Mouse (Mus musculus) Patski (cell line): Measurements from ENCODE around the gene Shank1. TPM values are rescaled to one million over a fixed set of nuclear protein-coding genes. Genes with fewer than 3 reads are reported as not detected.
"Not testable (repeated sequence)": the region's sequence is repeated elsewhere in the genome, so short reads cannot be mapped to it uniquely, and the experiment has no call there.

Experiments used
- ATAC-seq: fragments of 100-300 bp; one replicate; pipeline ENCODE4 v1.8.0; 2021
- CTCF ChIA-PET: fragments of 350-600 bp; sonication (Branson Sonifier 250); formaldehyde crosslinking; loops from one replicate; lab custom pipeline; 2022; ENCODE audit warnings: inconsistent platforms; lab: Charles Lee
- POLR2A ChIA-PET: fragments of 350-600 bp; sonication (Branson Sonifier 250); formaldehyde crosslinking; loops from one replicate; lab custom pipeline; 2022; ENCODE audit warnings: antibody characterized with exemption, inconsistent platforms; lab: Charles Lee
- DNase-seq: peaks from one replicate; pipeline ENCODE4 v3.0.0-alpha.2; 2011; ENCODE audit warnings: low read depth, low spot score
- H3K27me3 ChIP-seq: fragments of 371-371 bp; one replicate; pipeline ENCODE4 v1.5.1; 2021
- CTCF ChIP-seq: fragments of 100-300 bp; IDR thresholded peaks from one replicate; pipeline ENCODE4 v1.5.1; 2021
- in situ Hi-C: fragments of 300-500 bp; cut with MboI; formaldehyde crosslinking; loops from 3 replicates; pipeline ENCODE4 v1.11.1; 2018; ENCODE audit warnings: low pct_unique_long_range_greater_than_20kb, mixed read lengths
- polyA plus RNA-seq: library from polyadenylated mRNA; unstranded; gene quantifications from one replicate; pipeline ENCODE4 v1.2.3, GENCODE M21; 2021

The Shank1 gene
- polyA plus RNA-seq, 1 experiment from 2014 or later, result 1.9 TPM

GRCm38 (mm10) chr7:44275546-44275945 lies 34.5 kb upstream of the Shank1 start:
- DNase-seq (no peak), ATAC-seq (no peak)
- in situ Hi-C loops, result no loop called here
- CTCF ChIA-PET, result no interaction called here
- peaks cover 14% of the 10 kb centered on the region for H3K27me3 ChIP-seq
- TF ChIP-seq CTCF, result no peak
- POLR2A ChIA-PET, result no interaction called here

GRCm38 (mm10) chr7:44276461-44277249 lies 33.4 kb upstream of the Shank1 start:
- in situ Hi-C loops, result no loop called here
- DNase-seq (no peak), ATAC-seq (no peak)
- H3K27me3 ChIP-seq, result peaks cover 17% of the 10 kb centered on the region
- CTCF ChIA-PET, result interaction anchor here (1.4 kb wide), 1 partner anchor 13 kb away, joined by 3 read pairs; no protein-coding TSS in a partner anchor
- no peak for TF ChIP-seq CTCF
- POLR2A ChIA-PET, result no interaction called here

GRCm38 (mm10) chr7:44277250-44277622 lies 32.8 kb upstream of the Shank1 start:
- POLR2A ChIA-PET, result no interaction called here
- no peak for TF ChIP-seq CTCF
- H3K27me3 ChIP-seq, result peaks cover 17% of the 10 kb centered on the region
- ATAC-seq, result no peak
- CTCF ChIA-PET, result interaction anchor here (1.4 kb wide), 2 partner anchors 14 to 70 kb away, joined by 3 read pairs; no protein-coding TSS in a partner anchor
- no peak for DNase-seq
- in situ Hi-C loops, result no loop called here

GRCm38 (mm10) chr7:44280959-44281358 lies 29.1 kb upstream of the Shank1 start:
- ChIA-PET CTCF (interaction anchor here (1.2 kb wide), 1 partner anchor 18 kb away, joined by 3 read pairs; no protein-coding TSS in a partner anchor), POLR2A (no interaction called here)
- H3K27me3 ChIP-seq, result peaks cover 25% of the 10 kb centered on the region
- TF ChIP-seq CTCF, result no peak
- DNase-seq (no peak), ATAC-seq (no peak)
- in situ Hi-C loops, result no loop called here

GRCm38 (mm10) chr7:44281586-44281985 lies 28.5 kb upstream of the Shank1 start:
- CTCF ChIA-PET, result interaction anchor here (1.2 kb wide), 1 partner anchor 19 kb away, joined by 3 read pairs; no protein-coding TSS in a partner anchor
- H3K27me3 ChIP-seq, result peaks cover 26% of the 10 kb centered on the region
- in situ Hi-C loops, result no loop called here
- TF ChIP-seq CTCF, result no peak
- ATAC-seq (no peak), DNase-seq (no peak)
- POLR2A ChIA-PET, result no interaction called here

GRCm38 (mm10) chr7:44287760-44288159 lies 22.3 kb upstream of the Shank1 start:
- in situ Hi-C loops, result no loop called here
- no peak for TF ChIP-seq CTCF
- no peak for ATAC-seq
- CTCF ChIA-PET, result no interaction called here
- peaks cover 21% of the 10 kb centered on the region for H3K27me3 ChIP-seq
- DNase-seq, result no peak
- POLR2A ChIA-PET, result interaction anchor here (0.6 kb wide), 1 partner anchor 209 kb away, joined by 4 read pairs; no protein-coding TSS in a partner anchor

GRCm38 (mm10) chr7:44290986-44291385 lies 19.1 kb upstream of the Shank1 start:
- in situ Hi-C loops, result no loop called here
- H3K27me3 ChIP-seq, result peaks cover 23% of the 10 kb centered on the region
- CTCF ChIA-PET, result no interaction called here
- ATAC-seq (no peak), DNase-seq (no peak)
- POLR2A ChIA-PET, result no interaction called here
- no peak for TF ChIP-seq CTCF

- CTCF ChIA-PET, result no interaction called here
- no peak for ATAC-seq
- H3K27me3 ChIP-seq, result peaks cover 23% of the 10 kb centered on the region
- in situ Hi-C loops, result no loop called here
- no peak for TF ChIP-seq CTCF
- POLR2A ChIA-PET, result no interaction called here
- DNase-seq, result no peak
Observed at GRCm38 (mm10) chr7:44291418-44291817, 18.6 kb upstream of the Shank1 start.

GRCm38 (mm10) chr7:44297501-44297900 lies 12.6 kb upstream of the Shank1 start:
- CTCF ChIA-PET, POLR2A ChIA-PET, ATAC-seq, DNase-seq, in situ Hi-C loops: not testable (repeated sequence)
- H3K27me3 ChIP-seq, result peaks cover 24% of the 10 kb centered on the region

- no peak for ATAC-seq
- TF ChIP-seq CTCF, result no peak
- in situ Hi-C loops, result loop anchor here (5.0 to 10.0 kb wide), 2 partner anchors 41 to 51 kb away; partner anchors contain the start of gene Gm15517
- H3K27me3 ChIP-seq, result peaks cover 16% of the 10 kb centered on the region
- no peak for DNase-seq
- CTCF ChIA-PET, result no interaction called here
- POLR2A ChIA-PET, result no interaction called here
Observed at GRCm38 (mm10) chr7:44303346-44304340, 6.4 kb upstream of the Shank1 start.
